Mouse (Mus musculus): ENCODE measurements at regions not wholly inside any gene's neighbourhood (a gene's known extent, or its start where the extent isn't known, plus 50 kb on each side); places are given as distances from the start of the nearest gene placed in this dataset.

DNA sequence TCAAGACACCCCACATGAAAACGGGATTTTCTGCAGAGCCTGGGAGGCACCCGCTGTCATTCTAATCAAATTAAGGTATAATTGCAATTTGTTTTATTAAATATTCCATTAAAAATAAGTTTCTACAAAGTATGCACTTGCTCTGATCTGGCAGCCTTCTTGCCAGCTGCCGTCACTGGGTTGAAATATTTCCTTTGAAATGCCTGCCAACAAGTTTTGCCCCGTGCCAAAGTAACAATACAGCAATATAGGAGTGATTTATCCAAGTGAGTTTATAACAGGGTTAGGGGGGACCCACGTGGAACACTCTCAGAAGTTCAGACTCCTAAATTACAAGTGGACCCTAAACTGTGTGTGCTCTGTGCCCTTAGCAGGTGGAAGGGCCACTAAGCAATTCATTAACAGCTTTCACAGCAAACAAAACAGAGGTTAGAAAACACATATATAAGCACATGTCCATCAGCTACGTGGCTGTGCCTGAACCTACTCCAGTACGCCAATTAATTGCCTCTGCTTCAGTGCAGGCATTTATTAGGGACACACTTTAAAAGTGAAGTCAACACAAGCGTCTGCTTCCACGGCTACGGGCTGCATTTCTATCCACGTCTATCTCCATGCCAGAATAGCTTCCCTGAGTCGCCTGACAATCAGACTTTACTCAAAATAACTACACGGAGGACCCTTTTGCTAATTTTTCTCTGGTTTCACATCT is 275.1 kb downstream of the 1700129C05Rik start:
- no peaks in the 10 kb centered on the region for H3K36me3 ChIP-seq (ENCODE audit: insufficient read depth, low read length)
- no peaks in the 10 kb centered on the region for H3K9me3 ChIP-seq (replicated peaks; ENCODE audit: low read length)
- ATAC-seq (replicated peaks; ENCODE audit: low FRiP score, low read depth), result no peak
- H3K9ac ChIP-seq (ENCODE audit: low read depth, low read length), result no peak overlapping the region
- TF ChIP-seq CTCF (IDR thresholded peaks at IDR 0.05; ENCODE audit: low read depth), result no peak
- H3K4me2 ChIP-seq (ENCODE audit: low read length), result peak overlapping the region; percentile 6; the same call in 1 of the 2 replicates
- no peak overlapping the region for H3K4me3 ChIP-seq (replicated peaks; ENCODE audit: low read depth, low read length)
- H3K27me3 ChIP-seq (ENCODE audit: insufficient read depth, low read length), result no peaks in the 10 kb centered on the region
- 34% methylated on average over 13 of the region's 13 CpGs for WGBS
- H3K27ac ChIP-seq, result no peak overlapping the region
- DNase-seq (ENCODE audit: low spot score), result peak; percentile 11
- no peaks in the 10 kb centered on the region for H3K4me1 ChIP-seq (replicated peaks; ENCODE audit: insufficient read depth, low read length)

DNA sequence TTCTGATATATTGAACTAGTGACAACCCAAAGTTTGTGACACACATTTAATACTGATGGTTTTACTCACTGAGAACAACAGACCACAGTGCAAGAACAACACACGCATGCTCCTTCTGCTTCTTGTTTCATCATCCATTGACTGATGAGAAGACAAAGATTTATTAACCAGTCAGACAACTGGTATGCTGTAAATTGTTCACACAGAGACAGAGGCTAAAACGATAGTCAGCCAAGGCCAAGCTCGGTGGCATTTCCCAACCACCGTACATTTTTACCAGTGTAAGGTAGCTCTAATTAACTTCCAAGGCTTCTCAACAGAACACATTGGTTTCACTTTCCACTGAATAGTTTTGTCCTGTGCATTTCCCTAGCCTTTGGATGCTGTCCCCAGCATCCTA is 287.8 kb downstream of the 1700129C05Rik start:
- Histone ChIP-seq H3K4me3 (replicated peaks; ENCODE audit: low read depth, low read length) (no peak overlapping the region), H3K9me3 (replicated peaks; ENCODE audit: low read length) (no peaks in the 10 kb centered on the region), H3K36me3 (ENCODE audit: insufficient read depth, low read length) (no peaks in the 10 kb centered on the region), H3K9ac (ENCODE audit: low read depth, low read length) (no peak overlapping the region), H3K27me3 (ENCODE audit: insufficient read depth, low read length) (no peaks in the 10 kb centered on the region), H3K27ac (no peak overlapping the region), H3K4me2 (ENCODE audit: low read length) (no peak overlapping the region), H3K4me1 (replicated peaks; ENCODE audit: insufficient read depth, low read length) (no peaks in the 10 kb centered on the region)
- ATAC-seq (replicated peaks; ENCODE audit: low FRiP score, low read depth) (no peak), DNase-seq (ENCODE audit: low spot score) (peak; percentile 11)
- WGBS, result 29% methylated on average over 4 of the region's 4 CpGs
- no peak for TF ChIP-seq CTCF (IDR thresholded peaks at IDR 0.05; ENCODE audit: low read depth)

DNA sequence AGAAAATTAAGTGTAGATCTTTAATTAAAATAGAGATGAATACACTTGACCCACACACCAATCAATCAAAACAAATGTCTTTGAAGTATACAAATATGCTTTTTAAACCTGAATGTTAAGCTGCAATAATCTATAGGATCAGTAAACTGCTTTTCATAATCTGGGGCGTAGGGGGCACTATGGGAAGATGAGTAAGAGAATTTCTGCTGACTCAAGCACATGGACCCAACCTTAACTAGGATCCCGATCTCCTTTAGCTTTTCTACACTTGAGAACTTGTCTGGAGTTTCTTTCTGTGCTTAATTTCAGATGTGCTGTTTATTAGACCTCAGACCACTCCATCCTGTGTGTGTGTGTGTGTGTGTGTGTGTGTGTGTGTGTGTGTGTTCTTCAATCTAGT is 298.1 kb downstream of the 1700129C05Rik start:
- Histone ChIP-seq H3K27ac (no peak overlapping the region), H3K4me3 (replicated peaks; ENCODE audit: low read depth, low read length) (no peak overlapping the region), H3K4me2 (ENCODE audit: low read length) (no peak overlapping the region), H3K9me3 (replicated peaks; ENCODE audit: low read length) (no peaks in the 10 kb centered on the region), H3K4me1 (replicated peaks; ENCODE audit: insufficient read depth, low read length) (no peaks in the 10 kb centered on the region), H3K27me3 (ENCODE audit: insufficient read depth, low read length) (no peaks in the 10 kb centered on the region), H3K36me3 (ENCODE audit: insufficient read depth, low read length) (no peaks in the 10 kb centered on the region), H3K9ac (ENCODE audit: low read depth, low read length) (no peak overlapping the region)
- WGBS, result 72% methylated on average over 2 of the region's 2 CpGs
- no peak for TF ChIP-seq CTCF (IDR thresholded peaks at IDR 0.05; ENCODE audit: low read depth)
- ATAC-seq (replicated peaks; ENCODE audit: low FRiP score, low read depth) (no peak), DNase-seq (ENCODE audit: low spot score) (no peak)

DNA sequence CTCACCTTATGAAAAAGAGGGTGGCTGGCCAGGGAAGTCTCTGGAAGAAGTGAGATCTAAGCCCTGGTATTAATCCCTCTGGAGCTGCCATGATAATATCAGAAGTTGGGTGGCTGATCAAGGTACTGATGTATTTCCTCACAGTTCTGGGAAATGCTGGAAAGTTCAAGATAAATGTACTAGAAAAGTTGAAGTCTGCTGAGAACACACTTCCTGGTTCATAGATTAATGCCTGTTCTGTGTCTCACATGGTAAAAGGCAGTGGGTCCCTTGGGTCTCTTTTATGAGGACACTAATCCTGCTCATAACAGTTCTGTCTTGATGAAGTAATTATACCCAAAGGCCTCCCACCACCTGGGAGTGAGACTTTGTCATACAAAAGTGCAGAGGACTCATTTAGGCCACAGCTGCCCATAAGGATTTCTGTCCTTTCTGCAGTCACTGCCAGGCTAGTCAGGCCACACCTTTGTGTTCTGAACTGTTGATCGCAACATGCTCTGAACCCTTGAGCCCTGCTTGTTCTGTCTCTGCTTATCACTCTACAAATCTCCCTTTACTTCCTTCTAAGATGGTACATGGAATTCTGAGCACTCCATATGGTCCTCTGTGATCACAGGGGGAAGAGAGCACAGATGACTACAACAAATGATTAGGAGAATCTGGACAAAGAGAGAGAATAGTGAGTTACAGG is 300.4 kb downstream of the 1700129C05Rik start:
- Histone ChIP-seq H3K36me3 (ENCODE audit: insufficient read depth, low read length) (no peaks in the 10 kb centered on the region), H3K4me3 (replicated peaks; ENCODE audit: low read depth, low read length) (no peak overlapping the region), H3K4me2 (ENCODE audit: low read length) (no peak overlapping the region), H3K4me1 (replicated peaks; ENCODE audit: insufficient read depth, low read length) (no peaks in the 10 kb centered on the region), H3K9me3 (replicated peaks; ENCODE audit: low read length) (no peaks in the 10 kb centered on the region), H3K27ac (no peak overlapping the region), H3K27me3 (ENCODE audit: insufficient read depth, low read length) (no peaks in the 10 kb centered on the region), H3K9ac (ENCODE audit: low read depth, low read length) (no peak overlapping the region)
- TF ChIP-seq CTCF (IDR thresholded peaks at IDR 0.05; ENCODE audit: low read depth), result no peak
- DNase-seq (ENCODE audit: low spot score), result no peak
- WGBS, result 83% methylated on average over 1 of the region's 1 CpGs
- ATAC-seq (replicated peaks; ENCODE audit: low FRiP score, low read depth), result no peak

DNA sequence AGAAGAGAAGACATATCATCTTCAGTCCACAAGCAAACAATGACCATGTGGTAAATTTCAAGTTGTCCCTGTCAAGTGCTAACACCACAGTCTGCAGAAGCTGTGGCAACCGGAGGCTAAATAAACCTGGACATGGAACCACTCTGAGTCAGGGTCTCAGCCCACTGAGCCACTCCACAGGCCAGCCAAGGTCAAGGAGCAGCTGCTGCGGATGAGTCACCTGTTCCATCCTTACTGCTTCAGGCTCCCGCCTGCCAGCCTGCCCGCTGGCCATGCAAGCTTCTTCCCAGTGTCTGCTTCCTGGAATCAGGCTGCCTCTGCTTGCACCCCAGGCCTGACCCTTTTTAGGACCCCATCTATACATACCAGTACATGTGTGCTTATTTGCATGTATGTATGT is 319.8 kb downstream of the 1700129C05Rik start:
- H3K9me3 ChIP-seq (replicated peaks; ENCODE audit: low read length), result no peaks in the 10 kb centered on the region
- H3K4me2 ChIP-seq (ENCODE audit: low read length), result no peak overlapping the region
- no peak for TF ChIP-seq CTCF (IDR thresholded peaks at IDR 0.05; ENCODE audit: low read depth)
- H3K36me3 ChIP-seq (ENCODE audit: insufficient read depth, low read length), result no peaks in the 10 kb centered on the region
- ATAC-seq (replicated peaks; ENCODE audit: low FRiP score, low read depth), result no peak
- no peak overlapping the region for H3K27ac ChIP-seq
- H3K27me3 ChIP-seq (ENCODE audit: insufficient read depth, low read length), result no peaks in the 10 kb centered on the region
- H3K9ac ChIP-seq (ENCODE audit: low read depth, low read length), result no peak overlapping the region
- DNase-seq (ENCODE audit: low spot score), result peak; percentile 33
- no peak overlapping the region for H3K4me3 ChIP-seq (replicated peaks; ENCODE audit: low read depth, low read length)
- H3K4me1 ChIP-seq (replicated peaks; ENCODE audit: insufficient read depth, low read length), result no peaks in the 10 kb centered on the region
- 35% methylated on average over 4 of the region's 4 CpGs for WGBS

DNA sequence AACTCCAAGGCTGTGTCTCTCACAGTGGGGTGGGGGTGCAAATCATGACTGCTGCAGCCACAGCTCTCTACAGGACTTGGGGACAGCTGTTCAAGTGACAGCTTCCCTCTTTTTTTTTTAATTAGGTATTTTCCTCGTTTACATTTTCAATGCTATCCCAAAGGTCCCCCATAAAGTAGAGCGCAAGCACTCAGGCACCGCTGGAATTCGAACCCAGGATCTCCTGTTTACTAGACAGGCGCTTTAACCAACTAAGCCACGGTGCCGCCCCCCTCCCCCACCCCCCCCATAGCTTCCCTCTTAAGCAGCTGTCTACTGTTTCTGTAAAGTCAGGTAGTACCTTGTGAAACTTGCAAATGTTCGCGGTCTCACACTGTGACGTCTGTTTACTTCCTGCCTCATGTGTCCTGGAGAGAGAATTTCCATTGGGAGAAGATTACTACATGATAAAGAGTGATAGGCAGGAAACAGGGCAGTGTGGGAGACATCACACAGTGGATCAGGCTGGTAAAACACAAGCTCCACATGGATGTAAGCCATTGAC is 324.7 kb downstream of the 1700129C05Rik start:
- DNase-seq (ENCODE audit: low spot score), result no peak
- Histone ChIP-seq H3K36me3 (ENCODE audit: insufficient read depth, low read length) (no peaks in the 10 kb centered on the region), H3K4me2 (ENCODE audit: low read length) (no peak overlapping the region), H3K4me3 (replicated peaks; ENCODE audit: low read depth, low read length) (no peak overlapping the region), H3K9me3 (replicated peaks; ENCODE audit: low read length) (no peaks in the 10 kb centered on the region), H3K27me3 (ENCODE audit: insufficient read depth, low read length) (no peaks in the 10 kb centered on the region), H3K9ac (ENCODE audit: low read depth, low read length) (no peak overlapping the region), H3K27ac (no peak overlapping the region), H3K4me1 (replicated peaks; ENCODE audit: insufficient read depth, low read length) (no peaks in the 10 kb centered on the region)
- TF ChIP-seq CTCF (IDR thresholded peaks at IDR 0.05; ENCODE audit: low read depth), result no peak
- 82% methylated on average over 10 of the region's 10 CpGs for WGBS
- no peak for ATAC-seq (replicated peaks; ENCODE audit: low FRiP score, low read depth)

All from kidney, postnatal 0 days (tissue).